Mouse (Mus musculus): ENCODE results near the gene Jsrp1.

DNA sequence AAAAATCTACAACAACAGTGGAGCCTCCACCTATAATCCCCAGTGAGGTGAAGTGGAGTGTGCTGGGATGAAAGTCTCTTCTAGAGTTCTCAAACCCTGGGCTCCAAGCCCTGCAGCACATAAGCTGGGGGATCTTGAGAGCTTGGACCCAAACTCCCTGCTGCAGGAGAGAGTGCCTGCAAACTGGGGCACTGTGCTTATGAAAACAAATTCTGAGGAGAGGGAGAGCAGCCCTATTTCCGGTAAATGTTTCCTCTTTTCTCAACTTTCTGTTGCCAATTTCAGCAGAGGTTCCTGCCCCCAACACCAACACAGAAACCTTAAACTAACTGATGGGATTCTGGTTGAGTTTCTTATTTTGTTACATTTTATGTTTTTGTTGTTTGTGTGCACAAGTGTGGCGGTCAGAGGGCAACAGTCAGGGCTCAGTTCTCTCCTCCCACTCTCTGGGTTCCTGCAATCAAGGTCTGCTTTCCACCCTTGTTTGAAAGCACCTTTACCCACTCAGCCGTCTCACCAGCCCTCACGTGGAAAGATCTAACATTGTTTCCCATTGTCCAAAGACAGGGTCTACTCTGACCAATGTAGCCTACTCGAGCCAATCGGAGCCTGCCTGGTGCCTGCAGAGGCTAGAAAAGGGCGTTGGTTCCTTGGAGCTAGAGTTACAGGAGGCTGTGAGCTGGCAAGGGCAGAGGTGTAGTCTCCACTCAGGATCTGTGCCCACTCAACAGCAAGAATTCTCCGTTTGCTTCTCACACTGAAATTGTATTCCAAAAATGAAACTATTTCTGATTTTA, 10.7 kb upstream of the Jsrp1 start:
- TF ChIP-seq CTCF (IDR thresholded peaks at IDR 0.05; ENCODE audit: borderline replicate concordance, control insufficient read depth, extremely low read depth, insufficient read depth, low read length, poor library complexity) = no peak
- peak; percentile 56; the same call in 1 of the 2 replicates for TF ChIP-seq POLR2A (IDR thresholded peaks at IDR 0.05; ENCODE audit: control insufficient read depth, extremely low read depth, insufficient read depth, low read length, poor library complexity)
